In genomic region chr7:64821081-64821480, GRCm38 (mm10) we compare ENCODE assay signal across 21 mouse cellular contexts.
"Had no signal": no experiment of that assay in that cellular context is flagged by ENCODE, and none has a peak within 500 bp of the region (broad histone marks: within the 10 kb centered on the region; RNA-seq: fewer than 3 reads in every experiment).

No protein-coding gene starts in this region.

- H3K4me3 ChIP-seq: lung, embryonic 15.5 days; megakaryocyte, embryonic 14.5 days; midbrain, embryonic 13.5 days; myocyte; neural tube, embryonic 13.5 days; neural tube, embryonic 15.5 days; stomach, embryonic 15.5 days had no signal

- DNase-seq: liver, postnatal 0 days; lung, adult 2 months; lung, postnatal 14 days; lung, postnatal 36 days; retina, postnatal 1 day; right cerebral cortex, adult 18-20 months; right cerebral cortex, postnatal 25 days; right cerebral cortex, postnatal 4 days; spleen, adult 18-20 months; thymus, adult 2 months; thymus, postnatal 25 days; thymus, postnatal 4 days had no signal

- H3K9me3 ChIP-seq: lung, embryonic 15.5 days; midbrain, embryonic 13.5 days; neural tube, embryonic 13.5 days; neural tube, embryonic 15.5 days; stomach, embryonic 15.5 days had no signal

- H3K27ac ChIP-seq: lung, embryonic 15.5 days; macrophage; midbrain, embryonic 13.5 days; neural tube, embryonic 13.5 days; neural tube, embryonic 15.5 days; stomach, embryonic 15.5 days; stomach, postnatal 0 days had no signal

- H3K4me1 ChIP-seq: lung, embryonic 15.5 days; megakaryocyte, embryonic 14.5 days; midbrain, embryonic 13.5 days; neural tube, embryonic 15.5 days; stomach, embryonic 15.5 days had no signal

- H3K27me3 ChIP-seq: lung, embryonic 15.5 days; megakaryocyte, embryonic 14.5 days; midbrain, embryonic 13.5 days; neural tube, embryonic 13.5 days; neural tube, embryonic 15.5 days; stomach, embryonic 15.5 days had no signal

- H3K36me3 ChIP-seq: lung, embryonic 15.5 days; midbrain, embryonic 13.5 days; neural tube, embryonic 13.5 days; neural tube, embryonic 15.5 days; stomach, embryonic 15.5 days had no signal
